Mouse (Mus musculus): ENCODE measurements around the gene Ankrd50.

Gene Ankrd50

DNA sequence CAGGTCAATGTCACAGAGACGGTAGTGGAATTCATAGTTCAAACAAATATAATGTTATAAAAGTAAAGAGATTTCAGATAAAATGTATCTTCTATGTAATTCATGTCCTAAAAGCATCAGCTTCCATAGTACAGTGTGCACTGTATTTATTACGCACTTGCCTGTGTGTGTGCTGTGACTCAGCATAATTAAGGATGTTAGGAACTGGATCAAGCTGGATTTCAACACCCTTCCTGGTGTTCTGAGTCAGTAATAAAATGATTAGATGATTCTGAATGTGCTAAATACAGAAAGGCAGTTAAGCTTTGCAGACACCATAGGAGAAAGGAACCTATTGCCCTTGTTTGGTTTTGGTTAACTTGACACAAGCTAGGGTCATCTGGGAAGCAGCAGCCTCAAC is 21.5 kb downstream of the Ankrd50 start:
- DNase-seq: no peak

DNA sequence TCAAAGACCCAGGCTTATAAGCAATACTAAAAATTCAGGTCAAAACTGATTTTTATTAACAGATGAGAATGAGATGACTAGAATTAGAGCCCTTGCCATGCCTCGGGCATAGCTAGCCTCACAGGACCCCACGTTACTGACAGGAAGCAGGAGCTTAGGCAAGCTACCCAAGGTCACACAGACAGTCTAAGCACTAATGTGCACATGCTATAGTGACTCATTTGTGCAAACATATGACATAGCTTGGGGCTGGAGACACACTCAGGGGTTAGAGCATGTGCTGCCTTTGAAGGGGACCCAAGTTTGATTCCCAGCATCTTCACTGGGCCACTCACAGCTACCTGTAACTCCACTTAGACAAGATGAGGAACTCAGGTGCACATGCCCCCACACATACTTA is 22.9 kb downstream of the Ankrd50 start:
- DNase-seq: no peak

DNA sequence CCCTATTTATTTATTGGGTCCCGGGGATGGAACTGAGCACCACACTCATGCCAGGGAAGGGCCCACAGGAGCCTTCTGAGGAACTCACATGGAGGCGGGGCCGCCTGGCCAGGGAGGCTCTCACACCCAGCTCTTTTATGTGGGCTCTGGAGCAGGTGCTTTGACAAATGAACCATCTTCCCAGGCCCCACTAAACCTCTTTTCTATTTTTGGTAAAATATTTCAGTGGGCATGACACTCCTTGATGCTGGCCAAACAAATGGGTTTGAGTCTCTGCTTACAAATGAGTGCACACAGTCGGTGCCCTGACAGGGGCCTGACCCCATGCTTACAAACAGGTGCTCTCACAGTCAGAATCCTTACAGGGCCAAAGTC is 24.4 kb downstream of the Ankrd50 start:
- no peak for DNase-seq

GRCm38 (mm10) chr3:38459507-38460249 is 25.0 kb downstream of the Ankrd50 start:
- DNase-seq: no peak

DNA sequence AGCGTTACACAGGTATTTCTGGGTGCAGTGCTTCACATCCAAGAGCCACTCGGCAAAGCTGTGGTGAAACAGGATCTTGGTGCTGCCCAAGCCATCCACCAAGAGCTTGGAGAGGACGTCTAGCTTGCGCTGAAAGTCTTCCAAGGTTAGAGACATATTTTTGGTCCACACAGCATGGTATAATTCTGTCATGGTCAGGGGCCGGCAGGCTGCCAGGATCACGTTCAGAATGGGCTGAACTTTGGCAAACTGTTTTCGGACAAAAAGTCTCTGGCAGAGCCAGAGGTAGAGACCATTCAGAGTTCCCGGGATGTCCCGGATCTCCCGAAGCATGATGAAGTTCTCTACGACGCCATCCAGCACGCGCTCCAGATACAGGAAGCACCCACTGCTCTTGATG is 27.6 kb downstream of the Ankrd50 start:
- DNase-seq: no peak

GRCm38 (mm10) chr3:38452199-38452598 is 32.4 kb downstream of the Ankrd50 start:
- DNase-seq: peak; percentile 53

DNA sequence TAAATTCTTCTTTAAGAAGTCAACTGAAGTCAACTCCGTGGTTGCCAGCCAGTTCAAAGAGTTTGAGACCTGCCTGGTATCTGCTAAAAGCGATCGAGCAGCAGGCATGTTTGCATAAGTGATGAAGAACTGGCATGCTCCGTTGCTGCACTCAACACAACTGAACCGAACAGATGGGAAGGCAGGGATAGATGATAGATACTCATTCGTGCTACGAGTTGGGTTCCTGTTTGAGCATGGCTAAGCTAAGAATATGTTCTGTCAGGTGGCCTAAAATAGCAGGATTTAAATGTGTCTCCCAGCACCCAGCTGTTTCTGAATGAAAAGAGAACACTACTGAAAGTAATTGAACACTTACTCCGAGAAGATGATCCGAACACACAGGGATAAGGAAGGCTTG is 38.1 kb downstream of the Ankrd50 start:
- DNase-seq: no peak

GRCm38 (mm10) chr3:38443875-38444274 is 40.8 kb downstream of the Ankrd50 start:
- no peak for DNase-seq

DNA sequence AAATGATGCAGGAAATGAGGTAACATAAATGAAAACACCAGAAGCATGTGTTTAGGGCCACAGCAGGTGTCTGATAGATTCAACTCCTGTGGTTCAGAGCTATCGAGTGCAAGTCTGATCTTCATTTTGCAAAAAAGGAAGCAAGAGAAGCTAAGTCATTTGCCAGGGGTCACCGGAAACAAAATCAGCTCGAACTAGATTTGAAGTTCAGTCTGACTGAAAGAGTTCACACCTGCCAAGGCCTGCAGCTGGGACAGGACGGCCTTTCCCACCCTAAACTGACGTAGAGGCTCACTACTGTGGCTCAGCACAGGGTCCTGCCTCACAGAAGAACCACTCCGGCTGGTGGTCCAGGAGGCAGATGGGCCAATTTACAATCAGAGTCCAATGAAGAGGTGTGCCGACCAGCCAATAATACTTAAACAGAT is 44.1 kb downstream of the Ankrd50 start:
- DNase-seq: no peak

DNA sequence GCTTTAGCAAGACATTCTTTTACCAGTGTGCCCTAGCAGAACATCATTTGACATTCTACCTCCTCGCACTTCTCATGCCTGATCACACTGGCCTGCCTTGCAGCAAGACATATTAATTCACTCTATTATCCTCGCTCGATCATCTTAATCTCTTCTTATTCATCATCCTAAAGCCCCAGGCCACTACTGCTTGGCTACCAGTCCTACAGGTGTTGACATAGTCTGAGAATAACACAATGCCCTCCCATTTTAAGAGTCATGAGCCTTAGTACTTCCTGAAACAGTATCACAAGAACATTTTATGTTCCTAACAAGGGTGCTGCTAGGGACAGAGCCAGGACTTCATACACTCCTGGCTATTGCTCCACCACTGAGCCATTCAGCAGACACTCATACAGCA is 48.0 kb downstream of the Ankrd50 start:
- no peak for DNase-seq

DNA sequence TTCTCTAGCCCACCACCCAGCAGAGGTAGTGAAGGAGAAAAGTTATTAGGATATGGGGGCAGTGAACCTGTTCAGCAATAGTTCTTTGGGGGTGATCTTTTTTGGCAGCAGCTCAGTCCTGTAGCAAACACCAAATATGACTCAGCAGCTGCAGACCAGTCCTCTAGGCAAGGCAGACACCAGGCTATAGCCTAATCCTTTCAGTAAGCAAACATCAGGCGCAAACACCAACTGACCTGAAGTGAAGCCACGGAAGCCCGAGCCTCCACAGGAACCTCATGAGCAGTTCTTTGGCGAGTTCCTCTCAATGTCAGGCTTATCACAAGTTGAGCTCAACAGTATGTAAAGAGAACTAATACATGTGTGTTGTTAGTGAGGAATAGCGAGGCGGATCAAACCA is 48.8 kb downstream of the Ankrd50 start:
- DNase-seq: no peak

DNA sequence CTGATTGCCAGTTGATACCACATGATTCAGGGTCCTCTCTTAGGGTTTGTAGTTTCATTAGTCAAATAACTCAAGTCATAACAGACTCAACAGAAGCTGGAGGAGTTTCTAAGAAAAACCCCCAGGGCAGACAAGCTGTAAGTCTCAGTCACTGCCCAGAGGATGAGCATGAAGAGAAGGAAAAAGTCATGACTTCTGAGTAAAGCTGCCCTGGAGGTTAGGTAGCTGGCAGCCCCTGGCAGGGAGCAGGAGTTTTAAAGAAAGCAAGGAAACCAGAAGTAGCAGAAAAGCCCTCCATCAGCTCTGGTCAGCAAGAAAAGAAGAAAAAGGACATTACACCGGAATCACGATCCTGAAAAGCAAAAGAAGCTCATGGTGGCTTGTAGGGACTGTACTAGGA is 50.2 kb downstream of the Ankrd50 start:
- no peak for DNase-seq

- no peak for DNase-seq
These were observed 50.9 kb downstream of the Ankrd50 start for GRCm38 (mm10) chr3:38433495-38434464.

DNA sequence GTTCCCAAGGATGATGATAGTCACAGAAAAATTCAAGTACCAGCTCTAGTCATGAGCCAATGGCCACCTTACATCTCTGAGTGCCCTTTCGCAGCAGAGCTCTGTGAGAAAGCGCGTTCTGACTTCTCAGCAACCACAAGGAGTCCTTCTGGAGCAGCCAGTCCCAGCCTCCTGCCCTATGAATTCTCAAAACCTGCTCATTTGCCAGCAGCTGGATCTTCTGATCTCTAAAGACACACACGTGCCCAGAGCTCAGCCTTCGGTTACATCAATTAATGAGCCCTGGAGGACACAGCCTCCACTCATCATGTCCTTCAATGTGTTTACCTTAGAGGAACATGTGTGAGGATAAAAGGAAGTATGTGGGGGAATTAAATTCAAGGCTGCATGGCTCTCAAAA is 53.2 kb downstream of the Ankrd50 start:
- no peak for DNase-seq

GRCm38 (mm10) chr3:38431042-38431441 is 53.6 kb downstream of the Ankrd50 start:
- no peak for DNase-seq

DNA sequence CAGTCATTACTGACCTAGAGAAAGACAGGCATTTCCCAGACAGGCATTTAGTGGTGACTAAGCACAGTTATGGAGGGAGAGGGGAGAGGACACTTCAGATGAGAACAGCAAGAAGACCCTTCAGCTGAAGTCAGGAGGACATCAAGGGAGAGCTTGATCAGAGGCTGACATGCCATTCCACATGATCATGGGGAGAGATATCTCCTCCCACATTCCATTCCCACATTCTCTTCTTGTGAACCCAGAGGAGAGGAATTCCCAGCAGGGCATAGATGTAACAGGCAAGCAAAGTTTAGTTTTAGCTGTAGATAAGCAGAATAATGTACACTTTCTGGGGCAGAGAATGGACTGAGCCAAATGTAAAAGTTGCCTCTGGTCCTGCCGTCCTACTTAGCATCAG is 57.4 kb downstream of the Ankrd50 start:
- DNase-seq: no peak

- no peak for DNase-seq
These were observed 60.7 kb downstream of the Ankrd50 start for GRCm38 (mm10) chr3:38423966-38424365.

GRCm38 (mm10) chr3:38419896-38420295 is 64.7 kb downstream of the Ankrd50 start:
- DNase-seq: no peak

DNA sequence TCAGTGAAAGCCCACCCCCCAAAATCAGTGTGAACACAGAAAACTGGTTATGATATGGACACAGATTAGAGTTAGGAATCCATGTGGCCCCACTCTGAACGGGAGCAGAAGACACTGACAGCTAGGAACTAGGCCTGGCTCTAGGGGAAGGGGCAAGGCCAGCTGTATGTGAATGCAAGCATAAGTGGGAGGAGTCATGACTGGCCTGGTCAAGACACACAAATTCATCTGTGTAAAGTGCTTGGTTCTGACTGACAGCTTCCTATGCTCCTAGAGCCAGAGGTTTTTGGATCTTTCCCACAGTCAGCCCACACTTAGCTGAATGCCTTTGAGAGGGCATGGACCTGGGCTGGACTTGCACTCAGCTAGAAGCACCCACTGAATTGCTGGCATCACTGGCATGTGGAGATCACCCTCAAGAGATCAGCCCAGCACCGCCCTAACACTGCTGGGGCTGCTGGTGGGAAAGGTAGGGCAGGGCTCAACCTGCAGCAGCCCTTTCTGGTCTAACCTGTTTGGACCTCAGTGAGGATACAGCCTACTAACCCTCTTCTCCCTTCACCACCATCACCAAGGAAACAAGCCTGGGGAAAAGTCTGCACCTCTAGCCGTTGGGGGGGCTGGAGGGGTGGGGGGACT is 69.2 kb downstream of the Ankrd50 start:
- no peak for DNase-seq
